Mouse (Mus musculus): ENCODE measurements around the gene Arhgap10. TPM values are rescaled to one million over a fixed set of nuclear protein-coding genes. Genes with fewer than 3 reads are reported as not detected.
A peak's percentile ranks its signal among the peaks of the same experiment; 100 is the strongest.
"Not testable (repeated sequence)": the region's sequence is repeated elsewhere in the genome, so short reads cannot be mapped to it uniquely, and the experiment has no call there.

Gene Arhgap10
- total and polyA plus RNA-seq, 2 experiments from 2014 or later: 3.3 to 4.5 TPM

DNA sequence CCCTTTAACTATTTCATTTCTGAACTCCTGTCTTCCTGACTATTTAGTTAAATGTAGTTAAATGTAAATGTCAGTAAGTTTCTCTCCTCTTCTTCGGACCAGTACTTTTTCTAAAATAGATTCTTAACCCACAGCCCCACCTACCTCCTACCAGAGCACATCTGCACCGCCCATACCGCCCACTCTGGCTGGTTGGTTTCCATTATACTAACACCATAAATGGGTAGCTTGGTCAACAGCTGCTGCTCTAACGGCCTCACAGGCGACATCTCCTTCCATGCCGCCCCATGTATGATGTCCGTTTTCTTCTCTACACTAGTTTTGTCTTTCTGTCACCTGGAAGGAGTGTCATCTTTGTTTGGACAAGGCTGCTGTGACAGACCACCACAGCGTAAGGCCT is 189.3 kb downstream of the Arhgap10 start:
- H3K27me3 ChIP-seq (ENCODE audit: insufficient read depth, low read length): no peaks in the 10 kb centered on the region
- no peak overlapping the region for H3K27ac ChIP-seq (ENCODE audit: low read depth, low read length)
- no peak overlapping the region for H3K9ac ChIP-seq
- DNase-seq: no peak
- no peaks in the 10 kb centered on the region for H3K9me3 ChIP-seq (ENCODE audit: low read length)
- TF ChIP-seq CTCF (IDR thresholded peaks at IDR 0.05; ENCODE audit: low read depth): no peak
- no peak for ATAC-seq
- no peaks in the 10 kb centered on the region for H3K4me1 ChIP-seq (ENCODE audit: insufficient read depth)
- WGBS: 95% methylated on average over 8 of the region's 8 CpGs
- H3K4me2 ChIP-seq (ENCODE audit: low read depth): no peak overlapping the region
- no peaks in the 10 kb centered on the region for H3K36me3 ChIP-seq (ENCODE audit: insufficient read depth)
- no peak overlapping the region for H3K4me3 ChIP-seq (ENCODE audit: low read depth, low read length)

- H3K4me2 ChIP-seq (ENCODE audit: low read depth): no peak overlapping the region
- WGBS: 94% methylated on average over 4 of the region's 4 CpGs
- no peaks in the 10 kb centered on the region for H3K27me3 ChIP-seq (ENCODE audit: insufficient read depth, low read length)
- H3K9me3 ChIP-seq (ENCODE audit: low read length): no peaks in the 10 kb centered on the region
- no peak overlapping the region for H3K27ac ChIP-seq (ENCODE audit: low read depth, low read length)
- no peaks in the 10 kb centered on the region for H3K36me3 ChIP-seq (ENCODE audit: insufficient read depth)
- TF ChIP-seq CTCF (IDR thresholded peaks at IDR 0.05; ENCODE audit: low read depth): no peak
- no peaks in the 10 kb centered on the region for H3K4me1 ChIP-seq (ENCODE audit: insufficient read depth)
- H3K4me3 ChIP-seq (ENCODE audit: low read depth, low read length): no peak overlapping the region
- ATAC-seq: no peak
- H3K9ac ChIP-seq: no peak overlapping the region
- no peak for DNase-seq
Observed at GRCm38 (mm10) chr8:77327326-77327725, 190.4 kb downstream of the Arhgap10 start.

DNA sequence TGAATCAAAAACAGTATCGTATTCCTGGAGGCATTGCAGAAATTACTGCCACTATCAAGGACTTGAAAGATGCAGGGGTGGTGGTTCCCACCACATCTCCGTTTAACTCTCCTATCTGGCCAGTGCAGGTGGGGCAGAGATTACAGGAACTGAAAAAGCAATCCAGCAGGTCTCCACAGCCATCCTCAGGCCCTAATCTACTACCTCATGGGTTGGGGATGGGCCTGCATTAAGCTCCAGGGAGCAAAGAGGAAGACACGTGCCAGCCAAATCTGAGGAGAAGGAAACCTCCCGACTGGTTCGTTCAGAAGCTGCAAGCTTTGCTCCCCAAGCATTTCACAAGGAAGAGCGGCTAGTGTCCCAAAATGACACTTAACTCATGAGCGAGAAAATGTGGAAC is 195.0 kb downstream of the Arhgap10 start:
- WGBS: 90% methylated on average over 6 of the region's 7 CpGs
- H3K27ac ChIP-seq (ENCODE audit: low read depth, low read length); H3K4me1 ChIP-seq (ENCODE audit: insufficient read depth); H3K9ac ChIP-seq; H3K9me3 ChIP-seq (ENCODE audit: low read length); H3K27me3 ChIP-seq (ENCODE audit: insufficient read depth, low read length); H3K36me3 ChIP-seq (ENCODE audit: insufficient read depth); DNase-seq; H3K4me3 ChIP-seq (ENCODE audit: low read depth, low read length); H3K4me2 ChIP-seq (ENCODE audit: low read depth); ATAC-seq: not testable (repeated sequence)

GRCm38 (mm10) chr8:77321901-77322300 is 195.9 kb downstream of the Arhgap10 start:
- H3K4me1 ChIP-seq (ENCODE audit: insufficient read depth): no peaks in the 10 kb centered on the region
- no peak for TF ChIP-seq CTCF (IDR thresholded peaks at IDR 0.05; ENCODE audit: low read depth)
- ATAC-seq (no peak), DNase-seq (no peak)
- no peak overlapping the region for H3K9ac ChIP-seq
- no peaks in the 10 kb centered on the region for H3K27me3 ChIP-seq (ENCODE audit: insufficient read depth, low read length)
- no peaks in the 10 kb centered on the region for H3K9me3 ChIP-seq (ENCODE audit: low read length)
- 95% methylated on average over 4 of the region's 4 CpGs for WGBS
- H3K4me2 ChIP-seq (ENCODE audit: low read depth): no peak overlapping the region
- no peak overlapping the region for H3K27ac ChIP-seq (ENCODE audit: low read depth, low read length)
- no peaks in the 10 kb centered on the region for H3K36me3 ChIP-seq (ENCODE audit: insufficient read depth)
- no peak overlapping the region for H3K4me3 ChIP-seq (ENCODE audit: low read depth, low read length)

DNA sequence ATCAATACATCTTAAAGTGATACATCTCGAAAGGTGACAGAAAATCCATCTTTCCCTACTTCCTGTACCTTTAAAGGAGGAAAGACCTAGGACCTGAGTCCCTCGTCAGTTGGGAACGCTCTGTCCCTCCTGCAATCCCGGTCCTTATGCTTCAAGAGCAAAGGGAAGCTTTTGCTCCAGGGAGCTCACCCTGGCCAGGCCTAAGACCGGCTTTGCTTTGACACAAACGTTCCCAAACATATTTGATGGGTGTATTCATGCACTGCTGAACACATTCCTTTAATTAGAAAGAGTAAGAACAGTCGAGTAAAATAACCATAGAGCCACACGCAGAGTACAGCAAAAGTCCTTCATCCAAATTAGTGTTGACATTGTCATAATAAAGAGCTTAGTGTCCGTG is 199.2 kb downstream of the Arhgap10 start:
- Histone ChIP-seq H3K4me1 (ENCODE audit: insufficient read depth) (no peaks in the 10 kb centered on the region), H3K27me3 (ENCODE audit: insufficient read depth, low read length) (no peaks in the 10 kb centered on the region), H3K36me3 (ENCODE audit: insufficient read depth) (no peaks in the 10 kb centered on the region), H3K4me2 (ENCODE audit: low read depth) (no peak overlapping the region), H3K9ac (no peak overlapping the region), H3K4me3 (ENCODE audit: low read depth, low read length) (no peak overlapping the region), H3K9me3 (ENCODE audit: low read length) (no peaks in the 10 kb centered on the region), H3K27ac (ENCODE audit: low read depth, low read length) (no peak overlapping the region)
- no peak for TF ChIP-seq CTCF (IDR thresholded peaks at IDR 0.05; ENCODE audit: low read depth)
- DNase-seq: no peak
- ATAC-seq: no peak
- WGBS: 50% methylated on average over 9 of the region's 9 CpGs

- H3K27me3 ChIP-seq (ENCODE audit: insufficient read depth, low read length): no peaks in the 10 kb centered on the region
- H3K9ac ChIP-seq: no peak overlapping the region
- no peak for TF ChIP-seq CTCF (IDR thresholded peaks at IDR 0.05; ENCODE audit: low read depth)
- no peak overlapping the region for H3K4me3 ChIP-seq (ENCODE audit: low read depth, low read length)
- H3K27ac ChIP-seq (ENCODE audit: low read depth, low read length): no peak overlapping the region
- ATAC-seq (no peak), DNase-seq (no peak)
- H3K36me3 ChIP-seq (ENCODE audit: insufficient read depth): no peaks in the 10 kb centered on the region
- no peak overlapping the region for H3K4me2 ChIP-seq (ENCODE audit: low read depth)
- 91% methylated on average over 2 of the region's 2 CpGs for WGBS
- no peaks in the 10 kb centered on the region for H3K4me1 ChIP-seq (ENCODE audit: insufficient read depth)
- no peaks in the 10 kb centered on the region for H3K9me3 ChIP-seq (ENCODE audit: low read length)
Observed at GRCm38 (mm10) chr8:77317771-77318170, 200.0 kb downstream of the Arhgap10 start.

DNA sequence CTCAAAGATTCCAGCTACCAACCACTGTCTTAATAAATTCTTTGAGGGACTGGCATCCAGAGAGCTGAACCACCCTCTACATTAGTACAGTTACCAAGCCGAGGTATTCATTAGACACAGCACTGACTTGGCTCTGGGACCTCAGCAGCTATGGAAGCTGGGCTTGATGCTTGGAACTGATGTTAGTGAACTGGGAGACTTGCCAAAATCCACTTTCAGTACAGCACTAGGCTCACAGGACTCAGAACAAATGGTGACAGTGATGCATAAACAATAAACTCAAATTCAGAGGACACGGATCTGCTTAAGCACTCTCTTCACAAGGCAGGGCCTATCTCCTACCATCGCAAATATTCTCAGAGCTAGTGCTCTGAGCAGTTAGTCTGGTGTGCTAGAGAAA is 204.8 kb downstream of the Arhgap10 start:
- ATAC-seq (peak; percentile 34; the same call in 1 of the 2 replicates), DNase-seq (no peak)
- no peak overlapping the region for H3K9ac ChIP-seq
- 36% methylated on average over 3 of the region's 3 CpGs for WGBS
- H3K4me3 ChIP-seq (ENCODE audit: low read depth, low read length): no peak overlapping the region
- H3K9me3 ChIP-seq (ENCODE audit: low read length): no peaks in the 10 kb centered on the region
- no peaks in the 10 kb centered on the region for H3K27me3 ChIP-seq (ENCODE audit: insufficient read depth, low read length)
- no peak overlapping the region for H3K27ac ChIP-seq (ENCODE audit: low read depth, low read length)
- no peaks in the 10 kb centered on the region for H3K4me1 ChIP-seq (ENCODE audit: insufficient read depth)
- no peak for TF ChIP-seq CTCF (IDR thresholded peaks at IDR 0.05; ENCODE audit: low read depth)
- H3K4me2 ChIP-seq (ENCODE audit: low read depth): no peak overlapping the region
- no peaks in the 10 kb centered on the region for H3K36me3 ChIP-seq (ENCODE audit: insufficient read depth)

- no peak overlapping the region for H3K4me2 ChIP-seq (ENCODE audit: low read depth)
- no peaks in the 10 kb centered on the region for H3K36me3 ChIP-seq (ENCODE audit: insufficient read depth)
- H3K9ac ChIP-seq: no peak overlapping the region
- no peaks in the 10 kb centered on the region for H3K4me1 ChIP-seq (ENCODE audit: insufficient read depth)
- H3K4me3 ChIP-seq (ENCODE audit: low read depth, low read length): no peak overlapping the region
- H3K27ac ChIP-seq (ENCODE audit: low read depth, low read length): no peak overlapping the region
- TF ChIP-seq CTCF (IDR thresholded peaks at IDR 0.05; ENCODE audit: low read depth): peak; percentile 67
- DNase-seq (peak; percentile 73), ATAC-seq (peak; percentile 61)
- WGBS: 69% methylated on average over 6 of the region's 6 CpGs
- no peaks in the 10 kb centered on the region for H3K9me3 ChIP-seq (ENCODE audit: low read length)
- no peaks in the 10 kb centered on the region for H3K27me3 ChIP-seq (ENCODE audit: insufficient read depth, low read length)
Observed at GRCm38 (mm10) chr8:77311762-77312161, 206.0 kb downstream of the Arhgap10 start.

All from forebrain, postnatal 0 days (tissue).